Mouse (Mus musculus) ZHBTc4 (cell line): ENCODE measurements around the gene 4930550C14Rik.

Experiments
- DNase-seq: peaks from one replicate; pipeline ENCODE4 v3.0.0-alpha.2; 2011; ENCODE audit warnings: low read depth, low spot score

The 4930550C14Rik gene

DNA sequence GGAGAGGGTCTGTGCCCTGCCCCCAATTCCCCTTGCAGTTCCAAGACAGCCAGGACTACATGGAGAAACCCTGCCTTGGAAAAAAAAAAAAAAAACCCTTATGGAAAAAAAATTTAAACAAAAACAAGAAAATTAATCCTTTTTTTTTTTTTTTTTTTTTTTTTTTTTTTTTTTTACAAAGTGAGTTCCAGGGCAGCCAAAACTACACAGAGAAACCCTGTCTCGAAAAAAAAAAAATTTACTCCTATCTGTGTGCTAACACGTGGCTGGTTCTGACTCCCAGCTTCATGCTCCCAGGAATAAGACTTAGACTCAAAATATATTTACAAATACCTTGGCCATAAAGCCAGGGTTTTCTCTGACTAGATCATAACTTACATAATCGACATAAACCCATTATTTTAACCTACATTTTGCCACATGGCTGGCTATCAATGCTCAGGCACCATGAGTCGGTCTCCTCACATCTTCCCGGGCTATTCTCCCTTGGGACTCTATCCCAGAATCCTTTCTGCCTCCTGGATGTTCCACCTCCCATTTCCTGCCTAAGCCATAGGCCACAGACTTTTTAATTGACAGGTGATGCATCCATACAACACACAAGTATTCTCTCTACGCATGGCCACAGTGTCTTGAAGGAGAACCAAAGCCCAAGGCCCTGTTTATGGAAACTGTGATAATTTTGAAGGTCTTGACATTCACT, 2.1 kb downstream of the 4930550C14Rik start:
- peak; percentile 93 for DNase-seq

DNA sequence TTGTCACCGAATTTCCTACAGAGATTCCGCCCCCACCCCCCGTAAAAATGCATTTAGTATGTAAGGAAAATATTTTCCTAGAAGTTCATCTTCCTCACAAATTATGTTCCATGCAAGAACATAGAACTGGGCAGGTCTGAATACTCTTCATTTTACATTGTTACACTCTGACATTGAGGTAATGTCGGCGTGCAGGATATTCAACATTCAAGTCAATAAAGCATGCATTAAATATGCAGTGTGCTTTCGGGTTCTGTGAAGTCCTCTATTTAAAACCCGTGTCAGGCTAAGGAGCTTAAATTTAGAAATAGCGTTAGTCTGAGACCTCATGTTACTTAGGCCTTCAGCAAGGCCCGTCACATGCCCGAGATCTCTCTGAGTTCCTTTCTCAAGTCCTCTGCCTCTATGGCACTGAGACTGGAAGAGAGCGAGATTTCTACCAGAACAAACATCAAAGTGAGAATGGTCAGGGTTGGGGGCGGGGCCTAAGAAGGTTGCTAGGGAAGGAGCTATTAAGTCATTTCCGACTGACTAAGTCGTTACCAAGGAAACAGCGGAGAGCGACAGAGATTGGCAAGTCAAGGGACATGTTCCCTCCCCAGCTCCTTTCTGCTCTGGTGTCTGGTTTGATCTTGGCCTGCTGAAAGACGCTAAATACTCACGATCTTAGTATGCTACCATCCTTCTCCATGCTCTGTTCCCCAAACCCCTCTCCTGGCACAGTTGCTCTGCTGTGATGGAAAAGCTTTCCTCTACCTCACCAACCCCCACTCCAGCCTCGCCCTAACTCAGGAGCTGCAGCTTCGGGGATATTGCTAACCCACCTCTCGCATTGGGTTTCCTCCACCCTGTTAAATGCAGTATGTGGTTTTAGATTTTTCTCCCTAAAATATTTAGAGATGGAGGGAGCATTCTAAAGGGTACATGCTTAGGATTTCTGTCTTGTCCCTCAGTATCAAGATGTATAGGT, 2.9 kb downstream of the 4930550C14Rik start:
- DNase-seq, result peak; percentile 97

DNA sequence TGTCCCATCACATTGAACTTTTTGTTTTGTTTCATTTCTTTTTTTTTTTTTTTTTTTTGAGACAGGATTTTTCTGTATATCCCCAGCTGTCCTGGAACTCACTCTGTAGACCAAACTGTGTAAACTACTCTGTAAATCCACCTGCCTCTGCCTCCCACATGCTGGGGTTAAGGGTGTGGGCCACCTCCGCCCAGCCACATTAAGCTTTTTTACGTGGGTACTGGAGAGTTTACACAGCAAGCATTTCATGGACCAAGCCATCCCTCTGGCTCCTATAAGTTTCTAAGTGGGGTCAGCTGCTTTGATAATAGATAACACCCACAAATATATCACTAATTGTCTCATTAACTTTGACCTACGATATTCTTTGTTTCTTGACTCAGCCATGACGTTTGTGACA, 6.4 kb downstream of the 4930550C14Rik start:
- DNase-seq, result no peak

DNA sequence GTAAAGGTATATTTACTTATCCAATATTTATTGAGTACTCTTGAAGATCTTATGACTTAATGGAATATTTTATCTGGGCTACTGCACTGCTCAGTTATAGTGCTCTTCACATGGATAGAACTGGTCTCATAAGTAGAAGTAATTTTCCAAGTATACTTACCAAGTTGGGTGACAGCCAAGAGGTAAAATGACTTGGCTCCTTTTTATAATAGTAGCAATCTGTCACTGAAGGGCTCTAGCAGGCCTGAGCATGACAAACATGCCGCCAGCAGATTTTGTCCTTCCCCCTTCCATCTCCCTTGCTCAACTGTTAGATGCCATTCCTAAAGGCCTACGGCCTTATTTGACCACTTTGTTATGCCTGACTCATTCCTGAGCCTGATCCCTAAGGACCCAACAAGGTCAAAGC, 6.8 kb downstream of the 4930550C14Rik start:
- DNase-seq, result peak; percentile 32

DNA sequence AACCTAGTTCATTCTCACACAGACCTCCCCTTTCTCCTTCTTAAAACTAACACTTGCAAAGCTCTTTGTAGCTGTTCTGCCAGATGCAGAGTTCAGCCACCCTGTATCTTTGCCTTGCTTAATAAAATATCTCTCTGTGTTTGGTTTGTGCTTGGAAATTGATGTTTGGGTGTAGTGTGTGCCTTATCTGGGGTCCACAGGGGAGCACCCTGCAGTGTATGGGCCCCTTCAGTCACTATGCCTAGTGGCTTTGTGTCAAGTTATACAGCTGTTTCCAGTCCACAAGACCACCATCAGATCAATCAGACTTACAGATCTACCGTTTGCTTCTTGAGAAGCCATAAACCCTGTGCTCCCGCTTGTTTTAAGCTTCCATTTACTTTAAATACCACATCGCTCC, 7.3 kb downstream of the 4930550C14Rik start:
- no peak for DNase-seq

DNA sequence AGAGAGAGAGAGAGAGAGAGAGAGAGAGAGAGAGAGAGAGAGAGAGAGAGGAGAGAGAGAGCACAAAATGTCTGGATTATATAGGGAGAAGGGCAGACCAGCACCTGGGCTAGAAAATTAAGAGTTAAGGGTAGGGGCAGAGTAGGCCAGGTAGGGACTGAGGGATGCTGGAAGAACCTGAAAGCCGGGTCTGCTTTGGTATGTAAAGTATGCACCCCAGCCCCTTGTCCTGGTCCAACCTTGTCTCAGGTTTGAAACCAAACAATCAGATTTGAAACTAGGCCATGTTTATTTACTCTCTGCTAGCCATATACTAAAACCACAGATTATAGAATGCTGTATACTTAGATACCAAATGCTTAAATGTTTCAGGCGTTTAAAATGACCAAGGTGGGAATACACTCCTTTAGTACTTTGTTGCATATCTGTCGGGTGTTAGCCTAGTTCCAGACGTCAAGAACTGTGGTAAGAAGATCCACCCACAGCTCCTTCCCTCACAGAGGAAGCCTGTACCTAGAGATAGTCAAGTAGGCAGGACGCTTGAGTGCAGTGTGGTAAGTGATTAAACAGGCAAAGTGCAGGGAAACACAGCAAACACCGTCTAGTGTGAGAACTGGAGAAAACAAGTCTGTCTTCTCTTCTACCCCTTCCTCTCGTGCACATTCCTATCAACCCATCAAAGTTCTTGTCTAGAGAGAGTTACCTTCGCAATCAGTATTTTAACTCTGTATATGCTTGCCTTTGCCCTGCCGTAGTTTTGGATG, 20.2 kb downstream of the 4930550C14Rik start:
- no peak for DNase-seq

DNA sequence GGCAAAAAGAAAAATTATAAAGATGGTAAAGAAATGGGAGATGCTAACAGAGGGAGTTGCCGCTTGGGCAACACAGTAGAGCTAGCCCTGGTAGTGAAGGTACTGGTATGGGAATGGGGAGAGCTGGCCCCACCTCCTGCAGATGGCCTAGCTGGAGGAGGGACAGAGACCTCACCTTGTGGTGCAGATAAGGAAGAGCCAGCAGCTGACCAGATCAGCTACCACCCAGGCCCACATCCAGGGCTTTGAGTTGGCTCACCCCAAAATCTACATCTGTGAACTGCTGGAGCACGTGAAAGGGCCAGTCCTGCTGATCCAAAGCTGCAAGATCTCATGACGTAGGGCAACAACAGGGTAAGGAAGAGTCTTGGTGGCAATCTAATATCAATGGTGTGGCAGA, 24.6 kb downstream of the 4930550C14Rik start:
- no peak for DNase-seq

DNA sequence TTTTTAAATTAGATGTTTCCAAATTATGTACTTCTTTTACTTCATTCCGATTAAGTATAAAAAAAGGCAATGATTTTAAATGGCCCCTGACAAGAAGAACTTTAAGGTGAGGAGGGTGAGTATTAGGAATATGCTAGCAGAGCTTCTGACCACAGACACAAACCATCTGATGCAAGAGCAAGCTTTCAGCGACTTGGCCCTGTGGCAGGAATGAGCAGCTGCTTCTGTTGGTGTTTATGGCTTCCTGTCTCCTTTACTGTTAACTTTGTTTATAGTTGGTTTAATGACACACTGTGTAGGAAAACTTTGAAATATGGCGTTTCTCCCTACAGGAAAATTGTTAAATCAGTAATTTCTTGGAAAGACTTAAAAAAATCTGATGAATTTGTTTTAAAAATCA, 25.5 kb downstream of the 4930550C14Rik start:
- DNase-seq, result no peak

DNA sequence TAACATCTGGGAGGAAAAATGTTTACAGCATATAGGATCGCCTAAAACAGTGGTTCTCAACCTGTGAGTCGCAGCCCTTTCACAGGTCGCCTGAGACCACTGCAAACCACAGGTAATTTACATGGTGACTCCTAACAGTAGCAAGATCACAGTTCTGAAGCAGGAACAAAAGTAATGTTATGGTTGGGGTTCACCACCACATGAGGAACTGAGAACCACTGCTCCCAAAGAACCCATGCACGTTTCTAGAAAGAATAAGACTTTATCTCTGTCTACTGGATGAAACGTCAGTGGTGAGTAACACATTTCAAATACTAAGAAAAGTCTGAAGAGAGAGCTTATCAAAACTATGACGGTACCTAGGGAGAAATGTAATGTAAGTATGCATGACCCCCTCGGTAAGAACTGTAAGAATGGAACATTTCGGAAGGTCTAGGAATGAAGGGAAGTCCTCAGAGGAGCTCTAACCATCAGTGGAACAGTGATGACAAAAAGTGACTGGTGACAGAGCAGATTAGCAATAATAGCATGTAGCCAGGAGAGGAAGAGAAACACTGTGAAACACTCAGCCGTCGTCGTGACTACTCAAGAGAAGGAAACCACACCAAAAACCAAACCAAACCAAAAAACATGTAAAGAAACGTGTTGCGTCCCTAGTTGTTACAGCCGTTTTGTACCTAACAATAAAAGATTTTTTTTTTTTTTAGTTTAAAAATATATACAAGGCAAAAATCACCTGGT, 33.9 kb downstream of the 4930550C14Rik start:
- DNase-seq, result no peak

DNA sequence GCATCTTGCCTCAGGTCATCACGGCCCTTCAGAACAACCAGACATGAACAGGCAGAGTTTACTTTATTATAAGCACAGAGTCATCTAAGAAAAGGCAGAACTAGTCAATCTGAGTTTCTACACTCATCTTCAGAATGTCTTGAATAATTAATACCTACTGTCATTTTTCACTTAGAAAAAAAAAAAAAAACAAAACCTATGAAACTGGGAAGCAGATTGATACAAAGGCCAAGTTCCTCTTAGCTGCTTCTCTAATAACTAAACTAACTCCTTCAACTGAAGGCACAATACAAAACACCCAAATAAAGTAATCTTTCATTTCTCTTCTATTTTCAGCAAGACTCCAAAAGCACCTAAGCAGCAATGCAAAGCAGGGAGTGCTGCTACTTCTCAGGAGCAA, 48.5 kb downstream of the 4930550C14Rik start:
- DNase-seq, result no peak

DNA sequence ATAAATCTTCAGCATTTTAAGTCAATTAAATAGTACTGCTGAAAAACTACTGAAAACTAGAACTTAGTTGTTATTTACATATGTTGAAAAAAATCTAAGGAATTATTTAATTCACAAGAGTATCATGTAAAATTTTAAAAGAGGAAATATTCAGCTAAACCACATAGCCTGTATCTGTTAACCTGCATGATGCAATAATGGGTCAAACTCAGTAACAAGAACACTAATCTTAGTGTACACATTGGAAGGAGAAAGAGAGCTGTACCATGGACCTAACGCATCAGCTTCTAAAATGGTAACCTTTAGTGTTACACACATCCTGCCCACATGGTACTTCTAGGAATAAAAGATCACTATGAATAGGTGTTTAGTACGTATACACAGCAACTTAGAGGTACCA, 49.9 kb downstream of the 4930550C14Rik start:
- DNase-seq, result no peak

DNA sequence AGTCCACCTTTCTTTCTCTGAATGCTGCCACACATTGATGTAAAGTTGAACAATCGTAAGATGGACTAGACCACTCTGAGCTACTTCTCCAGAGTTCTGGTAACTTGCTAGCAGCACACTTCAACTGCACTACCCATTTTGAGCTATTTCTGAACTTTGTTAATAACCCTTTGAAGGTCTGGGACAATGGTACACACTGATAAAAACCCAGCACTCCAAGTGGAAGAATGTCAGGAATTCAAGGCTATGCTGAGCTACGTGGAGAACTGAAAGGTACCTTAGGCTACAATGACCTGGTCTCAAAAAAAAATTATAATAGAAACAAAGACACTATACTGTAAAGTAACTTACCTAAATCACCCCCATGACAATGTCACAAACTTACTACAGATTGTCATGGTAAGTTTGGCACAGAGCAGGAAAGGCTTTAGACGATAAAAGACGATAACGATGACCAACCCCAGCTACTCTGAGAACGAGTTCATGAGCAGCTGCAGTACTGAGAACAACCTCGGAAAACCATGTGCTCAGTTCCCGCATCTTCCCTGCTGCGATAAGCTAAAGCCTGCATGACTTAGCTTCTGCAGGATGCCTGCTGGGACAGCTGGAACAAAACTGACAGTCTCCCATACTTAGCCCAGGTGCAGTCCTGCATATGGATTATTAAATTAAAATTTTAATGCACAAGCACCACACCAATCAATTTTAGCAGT, 70.8 kb downstream of the 4930550C14Rik start:
- DNase-seq, result peak; percentile 14
